Mouse (Mus musculus): ENCODE results near the gene Itk.

DNA sequence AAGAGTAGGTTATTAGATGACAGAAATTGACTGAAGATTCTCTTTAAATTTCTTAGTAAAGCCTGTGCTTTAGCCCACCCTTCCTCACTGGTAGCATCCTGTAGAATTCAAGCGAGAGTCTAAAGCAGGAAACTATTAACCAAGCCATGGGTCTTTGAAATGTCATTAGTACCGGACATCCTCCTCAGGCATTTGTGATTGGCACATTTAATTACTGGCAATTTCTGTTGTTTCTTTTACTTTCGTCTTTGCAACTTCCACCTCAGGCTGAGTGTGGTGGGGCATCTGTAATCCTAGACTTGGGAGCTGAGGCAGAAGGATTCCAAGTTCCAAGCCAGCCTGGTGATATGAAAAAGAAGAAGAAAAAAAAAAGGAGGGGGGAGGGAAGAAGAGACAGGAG, 23.0 kb downstream of the Itk start:
- TF ChIP-seq POLR2A (IDR thresholded peaks at IDR 0.05; ENCODE audit: borderline replicate concordance, low read depth, low read length): no peak
- TF ChIP-seq CTCF (IDR thresholded peaks at IDR 0.05; ENCODE audit: low read depth, low read length): no peak

Measured in bone marrow macrophage, adult 2 months (primary cell).